Mouse (Mus musculus): ENCODE data around the gene Ttc39a. TPM values are rescaled to one million over a fixed set of nuclear protein-coding genes. Genes with fewer than 3 reads are reported as not detected.
A peak's percentile ranks its signal among the peaks of the same experiment; 100 is the strongest.

Ttc39a gene
- total RNA-seq, 2 experiments from 2014 or later: 1.1 to 1.9 TPM

DNA sequence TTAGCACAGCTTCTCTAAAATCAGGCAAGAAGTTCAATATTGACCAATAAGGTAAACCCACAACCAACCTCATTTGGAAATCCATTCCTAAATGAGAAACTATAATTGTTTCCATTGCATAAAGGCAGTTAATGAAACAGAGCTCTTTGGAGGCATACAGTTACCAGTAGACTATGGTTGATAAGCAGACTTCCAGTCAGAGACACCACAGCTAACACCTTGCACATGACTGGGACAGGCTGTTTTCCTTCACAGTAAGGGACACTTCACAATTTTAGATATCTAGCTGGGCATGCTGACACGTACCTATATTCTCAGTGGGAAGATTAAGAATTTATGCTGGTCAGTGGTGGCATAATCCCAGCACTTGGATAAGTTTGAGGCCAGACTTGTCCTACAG, 39.5 kb downstream of the Ttc39a start:
- no peak for DNase-seq (ENCODE audit: extremely low spot score in 1 of 2, low spot score in 1 of 2)

- DNase-seq (ENCODE audit: extremely low spot score in 1 of 2, low spot score in 1 of 2): no peak
Measured at GRCm38 (mm10) chr4:109448531-109448930, 42.1 kb downstream of the Ttc39a start.

- DNase-seq (ENCODE audit: extremely low spot score in 1 of 2, low spot score in 1 of 2): no peak
Measured at GRCm38 (mm10) chr4:109456821-109457220, 50.4 kb downstream of the Ttc39a start.

- DNase-seq (ENCODE audit: extremely low spot score in 1 of 2, low spot score in 1 of 2): no peak
Measured at GRCm38 (mm10) chr4:109460421-109461179, 54.2 kb downstream of the Ttc39a start.

DNA sequence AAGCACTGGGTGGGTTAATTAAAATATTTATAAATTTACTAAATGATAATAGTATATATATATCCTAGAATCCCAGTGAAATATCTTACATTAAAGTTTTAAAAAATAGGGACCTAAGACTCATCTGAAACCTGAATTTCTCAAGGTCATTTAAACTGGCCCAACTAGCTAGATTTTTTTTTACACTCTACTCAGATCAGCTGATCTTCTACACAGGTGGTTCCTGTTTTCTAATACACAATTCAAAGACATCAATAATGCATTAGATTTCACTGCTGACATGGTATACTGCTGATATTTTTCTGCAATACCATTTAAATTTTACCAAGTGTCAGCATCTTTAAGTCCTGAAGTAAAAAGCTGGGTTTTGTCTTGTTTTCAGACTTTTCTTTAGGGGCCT, 57.5 kb downstream of the Ttc39a start:
- DNase-seq (ENCODE audit: extremely low spot score in 1 of 2, low spot score in 1 of 2): no peak

GRCm38 (mm10) chr4:109467687-109468086, 61.3 kb downstream of the Ttc39a start:
- no peak for DNase-seq (ENCODE audit: extremely low spot score in 1 of 2, low spot score in 1 of 2)

GRCm38 (mm10) chr4:109471606-109472005, 65.2 kb downstream of the Ttc39a start:
- no peak for DNase-seq (ENCODE audit: extremely low spot score in 1 of 2, low spot score in 1 of 2)

DNA sequence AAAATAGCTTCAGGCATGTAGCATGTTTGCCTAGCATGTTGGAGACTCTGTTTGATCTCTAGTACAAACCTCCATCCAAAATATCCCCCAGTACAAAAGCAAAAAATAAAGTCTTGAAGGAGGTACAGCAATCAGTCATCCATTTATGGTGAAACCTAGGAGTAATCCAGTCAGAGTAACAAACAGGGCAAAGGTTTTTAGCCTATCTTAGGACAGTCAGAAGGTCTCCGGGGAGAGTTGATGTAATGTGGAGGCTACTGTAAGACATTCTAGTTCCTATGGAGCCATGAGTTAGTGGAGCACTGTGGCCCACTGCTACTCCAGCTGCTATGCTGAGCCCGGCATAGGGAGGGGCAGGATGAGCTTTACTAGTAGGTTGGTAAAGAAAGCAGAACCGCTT, 66.1 kb downstream of the Ttc39a start:
- DNase-seq (ENCODE audit: extremely low spot score in 1 of 2, low spot score in 1 of 2): no peak

DNA sequence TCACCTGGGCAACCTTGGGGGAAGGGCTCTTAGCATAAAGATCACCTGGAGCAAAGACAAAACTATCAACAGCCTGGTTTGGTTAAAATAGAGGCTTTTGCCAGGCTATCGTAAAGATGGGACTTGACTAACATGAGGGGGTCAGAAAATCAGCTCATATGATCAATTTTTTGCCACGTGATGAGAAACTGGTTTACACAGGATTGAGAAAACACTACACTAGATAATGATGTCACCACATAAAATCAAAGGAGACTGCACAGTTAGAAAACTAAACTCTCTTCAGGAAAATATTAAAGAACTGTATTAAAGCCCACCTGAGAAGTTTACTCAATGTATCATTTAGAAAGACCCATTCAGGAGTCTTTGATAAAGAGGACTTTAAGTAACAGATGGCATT, 68.7 kb downstream of the Ttc39a start:
- no peak for DNase-seq (ENCODE audit: extremely low spot score in 1 of 2, low spot score in 1 of 2)

- DNase-seq (ENCODE audit: extremely low spot score in 1 of 2, low spot score in 1 of 2): peak; percentile 33 to 44
Measured at GRCm38 (mm10) chr4:109475577-109476553, 69.4 kb downstream of the Ttc39a start.

GRCm38 (mm10) chr4:109476554-109477014, 70.2 kb downstream of the Ttc39a start:
- DNase-seq (ENCODE audit: extremely low spot score in 1 of 2, low spot score in 1 of 2): peak; percentile 81 to 91

GRCm38 (mm10) chr4:109477454-109477853, 71.0 kb downstream of the Ttc39a start:
- DNase-seq (ENCODE audit: extremely low spot score in 1 of 2, low spot score in 1 of 2): no peak

DNA sequence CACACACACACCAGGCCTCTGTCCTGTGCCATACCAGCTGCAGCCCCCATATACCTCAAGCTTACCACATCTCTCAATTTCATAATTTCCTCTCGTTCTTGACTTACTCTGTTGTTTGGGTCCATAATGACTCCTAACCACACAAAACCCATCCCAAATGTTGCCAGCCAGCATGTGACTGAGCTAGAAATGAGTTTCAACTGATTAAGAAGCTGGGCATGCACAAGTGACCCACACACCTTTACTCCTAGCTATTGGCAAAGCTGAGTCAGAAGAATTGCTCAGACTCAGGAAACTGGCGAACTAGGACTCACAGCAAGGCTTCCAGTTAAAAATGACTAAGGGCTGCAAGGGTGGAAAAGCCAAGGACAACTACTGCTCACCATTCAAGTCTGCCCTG, 75.0 kb downstream of the Ttc39a start:
- DNase-seq (ENCODE audit: extremely low spot score in 1 of 2, low spot score in 1 of 2): no peak

GRCm38 (mm10) chr4:109482701-109483100, 76.3 kb downstream of the Ttc39a start:
- DNase-seq (ENCODE audit: extremely low spot score in 1 of 2, low spot score in 1 of 2): no peak

DNA sequence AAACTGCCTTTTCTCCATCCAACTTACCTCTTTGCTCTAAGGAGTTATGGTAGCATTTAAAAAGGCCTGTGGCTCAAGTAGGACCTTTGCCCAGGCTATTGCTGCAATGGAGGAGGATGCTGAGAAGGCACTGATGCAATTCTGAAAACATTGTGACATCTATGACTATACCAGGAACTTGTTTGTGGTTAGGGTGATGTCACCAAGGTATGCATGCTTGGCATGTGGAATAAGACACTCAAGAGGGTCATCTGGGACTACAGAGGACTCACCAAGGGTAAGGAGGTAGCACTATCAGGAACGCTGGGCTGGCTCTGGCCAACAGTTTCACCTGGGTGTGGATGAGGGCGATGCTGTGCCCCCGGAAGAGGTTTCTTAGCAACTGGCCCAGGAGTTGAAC, 78.2 kb downstream of the Ttc39a start, which contains the start of gene Rnf11:
Rnf11 (minus strand) TSS at position 108 of the 400 bp plus-strand sequence.
- no peak for DNase-seq (ENCODE audit: extremely low spot score in 1 of 2, low spot score in 1 of 2)

- no peak for DNase-seq (ENCODE audit: extremely low spot score in 1 of 2, low spot score in 1 of 2)
Measured at GRCm38 (mm10) chr4:109488812-109489211, 82.4 kb downstream of the Ttc39a start.

- no peak for DNase-seq (ENCODE audit: extremely low spot score in 1 of 2, low spot score in 1 of 2)
Measured at GRCm38 (mm10) chr4:109493581-109493980, 87.2 kb downstream of the Ttc39a start.

Measured in layer of hippocampus, postnatal 25 days (tissue).